Mouse (Mus musculus): ENCODE results near the gene Cd34. TPM values are rescaled to one million over a fixed set of nuclear protein-coding genes. Genes with fewer than 3 reads are reported as not detected.

Gene Cd34
- polyA plus RNA-seq, 1 experiment from 2014 or later, result 39.2 TPM

- Histone ChIP-seq H3K27ac (no peak overlapping the region), H3K4me3 (no peak overlapping the region), H3K9me3 (no peaks in the 10 kb centered on the region), H3K9ac (no peak overlapping the region), H3K4me2 (no peak overlapping the region), H3K36me3 (no peaks in the 10 kb centered on the region), H3K27me3 (no peaks in the 10 kb centered on the region), H3K4me1 (replicated peaks) (no peaks in the 10 kb centered on the region)
- ATAC-seq (ENCODE audit: low FRiP score), result no peak
- 80% methylated on average over 1 of the region's 1 CpGs for WGBS
Measured at GRCm38 (mm10) chr1:194993409-194993988, 54.9 kb downstream of the Cd34 start.

GRCm38 (mm10) chr1:194994262-194994661 lies 55.6 kb downstream of the Cd34 start:
- ATAC-seq (ENCODE audit: low FRiP score), result no peak
- Histone ChIP-seq H3K9me3 (no peaks in the 10 kb centered on the region), H3K27me3 (no peaks in the 10 kb centered on the region), H3K9ac (no peak overlapping the region), H3K4me1 (replicated peaks) (no peaks in the 10 kb centered on the region), H3K36me3 (no peaks in the 10 kb centered on the region), H3K27ac (no peak overlapping the region), H3K4me3 (no peak overlapping the region), H3K4me2 (no peak overlapping the region)
- 87% methylated on average over 5 of the region's 5 CpGs for WGBS

DNA sequence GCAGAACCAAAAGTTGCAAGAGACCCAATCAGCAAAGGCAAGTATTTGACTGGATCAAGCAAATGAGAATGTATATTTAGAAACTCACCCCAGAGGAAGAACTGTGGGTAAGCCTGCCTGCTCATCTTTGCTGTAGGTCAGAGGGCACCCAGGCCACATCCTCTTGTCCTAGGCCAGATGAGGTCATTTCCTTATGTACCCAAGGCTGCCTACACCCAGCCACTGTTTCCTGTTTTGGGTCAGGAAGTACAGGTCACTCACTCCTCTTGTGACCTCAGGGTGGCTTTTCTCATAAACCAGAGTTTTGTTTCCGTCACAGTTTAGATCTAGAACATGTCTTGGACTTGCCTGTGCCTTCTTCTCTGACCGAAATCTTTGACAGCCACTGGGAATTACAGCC lies 56.6 kb downstream of the Cd34 start:
- Histone ChIP-seq H3K4me3 (no peak overlapping the region), H3K27ac (no peak overlapping the region), H3K4me2 (no peak overlapping the region), H3K27me3 (no peaks in the 10 kb centered on the region), H3K9me3 (no peaks in the 10 kb centered on the region), H3K36me3 (no peaks in the 10 kb centered on the region), H3K4me1 (replicated peaks) (no peaks in the 10 kb centered on the region), H3K9ac (no peak overlapping the region)
- WGBS, result 86% methylated on average over 2 of the region's 2 CpGs
- ATAC-seq (ENCODE audit: low FRiP score), result no peak

DNA sequence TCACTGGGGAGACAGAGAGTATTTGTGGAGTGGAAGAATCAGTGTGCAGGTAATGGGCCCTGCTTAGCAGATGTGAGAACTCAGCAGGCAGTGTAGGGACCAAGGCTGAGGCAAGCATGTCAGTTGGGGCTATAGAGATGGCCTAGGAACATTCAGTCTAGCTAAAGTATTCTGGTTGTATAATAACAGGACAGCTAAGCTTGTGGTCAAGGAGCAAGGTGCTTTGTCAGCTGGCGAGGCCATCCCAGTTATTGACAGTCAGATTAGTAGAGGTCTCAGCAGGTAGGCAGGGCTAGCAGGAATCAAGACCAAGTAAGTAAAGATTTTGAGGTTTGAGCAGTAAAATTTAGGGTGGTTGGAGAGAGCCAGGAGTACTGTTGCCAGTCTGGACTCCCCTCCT lies 59.8 kb downstream of the Cd34 start:
- Histone ChIP-seq H3K9me3 (no peaks in the 10 kb centered on the region), H3K36me3 (no peaks in the 10 kb centered on the region), H3K4me2 (no peak overlapping the region), H3K27me3 (no peaks in the 10 kb centered on the region), H3K4me3 (no peak overlapping the region), H3K4me1 (replicated peaks) (no peaks in the 10 kb centered on the region), H3K27ac (no peak overlapping the region), H3K9ac (no peak overlapping the region)
- ATAC-seq (ENCODE audit: low FRiP score), result no peak
- WGBS, result 93% methylated on average over 1 of the region's 1 CpGs

- no peaks in the 10 kb centered on the region for H3K36me3 ChIP-seq
- no peak for ATAC-seq (ENCODE audit: low FRiP score)
- 86% methylated on average over 4 of the region's 4 CpGs for WGBS
- no peak overlapping the region for H3K4me3 ChIP-seq
- H3K27ac ChIP-seq, result no peak overlapping the region
- no peaks in the 10 kb centered on the region for H3K9me3 ChIP-seq
- H3K4me1 ChIP-seq (replicated peaks), result no peaks in the 10 kb centered on the region
- H3K9ac ChIP-seq, result no peak overlapping the region
- no peak overlapping the region for H3K4me2 ChIP-seq
- no peaks in the 10 kb centered on the region for H3K27me3 ChIP-seq
Measured at GRCm38 (mm10) chr1:195003328-195003727, 64.7 kb downstream of the Cd34 start.

- no peaks in the 10 kb centered on the region for H3K9me3 ChIP-seq
- no peak overlapping the region for H3K9ac ChIP-seq
- 70% methylated on average over 1 of the region's 1 CpGs for WGBS
- ATAC-seq (ENCODE audit: low FRiP score), result no peak
- no peaks in the 10 kb centered on the region for H3K36me3 ChIP-seq
- H3K27me3 ChIP-seq, result no peaks in the 10 kb centered on the region
- H3K4me3 ChIP-seq, result no peak overlapping the region
- no peak overlapping the region for H3K27ac ChIP-seq
- no peak overlapping the region for H3K4me2 ChIP-seq
- H3K4me1 ChIP-seq (replicated peaks), result no peaks in the 10 kb centered on the region
Measured at GRCm38 (mm10) chr1:195004194-195004593, 65.6 kb downstream of the Cd34 start.

DNA sequence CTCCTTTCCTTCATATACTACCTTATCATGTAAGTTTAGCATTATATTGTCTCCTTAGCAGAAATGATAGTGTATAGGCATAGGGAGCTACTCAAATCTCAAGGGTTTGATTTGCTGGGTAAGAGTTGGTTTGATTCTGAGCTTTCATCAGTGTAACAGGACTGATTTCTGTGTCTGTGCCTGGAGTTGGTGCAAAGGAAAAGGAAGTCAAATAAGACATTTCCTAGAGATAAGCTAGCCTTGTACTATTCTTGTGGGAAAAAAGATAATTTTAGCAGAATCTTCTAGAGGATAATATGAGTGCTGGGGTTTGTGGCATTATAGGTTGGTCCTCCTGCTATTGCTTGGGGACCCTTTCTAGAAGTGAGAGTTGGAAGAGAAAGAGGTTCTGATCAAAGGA lies 67.6 kb downstream of the Cd34 start:
- H3K27me3 ChIP-seq, result no peaks in the 10 kb centered on the region
- ATAC-seq (ENCODE audit: low FRiP score), result no peak
- no peak overlapping the region for H3K9ac ChIP-seq
- H3K36me3 ChIP-seq, result no peaks in the 10 kb centered on the region
- H3K4me3 ChIP-seq, result no peak overlapping the region
- H3K4me1 ChIP-seq (replicated peaks), result no peaks in the 10 kb centered on the region
- no peak overlapping the region for H3K4me2 ChIP-seq
- H3K9me3 ChIP-seq, result no peaks in the 10 kb centered on the region
- no peak overlapping the region for H3K27ac ChIP-seq

Other genes with a start within 250 kb of the Cd34 start
- gene Cd46, start 153.4 kb downstream of the Cd34 start, polyA plus RNA-seq (2015; fragmentation: Nextera tagmentation; extraction: Ambion mirVana), result 0.82 and 0.98 TPM in 2 replicates
- gene Cr1l, start 192.8 kb downstream of the Cd34 start, polyA plus RNA-seq (2015; fragmentation: Nextera tagmentation; extraction: Ambion mirVana), result 37.9 and 39.4 TPM in 2 replicates
- 0.36 and 0.41 TPM in 2 replicates for gene Cr2, start 237.9 kb downstream of the Cd34 start, polyA plus RNA-seq (2015; fragmentation: Nextera tagmentation; extraction: Ambion mirVana)